Mouse (Mus musculus) telencephalon, adult 2 months (tissue): Measurements from ENCODE around the gene E2f7.

Experiments
- DNase-seq: peaks from one replicate; pipeline ENCODE4 v3.0.0-alpha.2; 2011; ENCODE audit warnings: low read depth, low spot score

The E2f7 gene

DNA sequence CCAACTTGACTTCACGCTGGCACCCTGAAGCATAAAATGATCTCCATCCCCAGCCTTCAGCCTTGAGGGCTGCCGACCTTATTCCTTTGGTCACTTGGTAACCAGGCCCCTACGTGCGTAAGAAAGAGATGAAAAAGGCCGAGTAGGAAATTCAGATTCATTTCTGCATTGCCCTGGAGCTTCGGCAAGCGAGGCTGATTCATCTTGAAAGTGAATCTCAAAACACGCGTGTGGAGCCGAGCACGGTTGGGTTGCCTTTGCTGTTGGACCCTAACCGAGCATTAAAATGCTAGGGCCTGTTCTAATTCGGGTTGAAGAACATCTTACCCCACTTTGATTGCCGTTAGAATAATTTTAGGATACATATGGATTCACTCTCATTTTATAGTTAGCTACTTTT, 28.6 kb downstream of the E2f7 start:
- no peak for DNase-seq

DNA sequence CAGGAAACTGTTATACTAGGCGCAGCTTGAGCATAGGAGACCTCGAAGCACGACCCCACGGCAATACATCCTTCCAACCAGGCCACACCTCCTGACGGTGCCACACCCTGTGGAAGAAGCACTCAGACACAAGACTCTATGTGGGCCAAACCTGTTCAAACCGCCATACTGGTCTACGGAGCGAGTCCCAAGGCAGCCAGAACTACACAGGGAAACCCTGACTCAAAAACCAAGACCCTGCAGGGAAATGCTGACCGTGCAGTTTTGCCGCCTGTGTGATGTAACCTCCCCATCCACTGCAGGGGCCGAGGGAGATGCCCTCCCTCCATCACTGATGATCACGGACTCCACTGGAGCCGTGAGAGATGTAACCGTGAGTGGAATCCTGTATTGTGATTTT, 36.5 kb downstream of the E2f7 start:
- no peak for DNase-seq

DNA sequence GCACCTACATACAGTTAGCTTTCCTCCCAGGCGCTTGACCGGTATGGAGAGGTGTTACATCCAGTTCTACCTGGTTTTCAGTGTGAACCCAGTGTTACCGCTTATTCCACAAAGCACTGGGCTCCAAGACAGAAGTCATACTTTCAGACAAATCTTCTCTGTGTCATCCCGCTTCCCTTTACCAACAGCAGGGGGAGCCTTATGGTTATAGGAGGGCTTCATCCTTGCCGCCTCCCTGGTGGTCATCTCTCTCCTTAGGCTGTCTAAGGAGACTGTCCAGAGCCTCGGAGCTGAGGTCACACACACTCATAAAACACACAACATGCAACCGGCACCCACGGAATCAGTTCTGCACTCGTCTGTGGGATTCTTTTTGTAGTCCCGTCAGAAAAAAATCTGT, 37.4 kb downstream of the E2f7 start:
- DNase-seq, result no peak

- no peak for DNase-seq
These were observed 43.0 kb downstream of the E2f7 start for GRCm38 (mm10) chr10:110788049-110788752.

DNA sequence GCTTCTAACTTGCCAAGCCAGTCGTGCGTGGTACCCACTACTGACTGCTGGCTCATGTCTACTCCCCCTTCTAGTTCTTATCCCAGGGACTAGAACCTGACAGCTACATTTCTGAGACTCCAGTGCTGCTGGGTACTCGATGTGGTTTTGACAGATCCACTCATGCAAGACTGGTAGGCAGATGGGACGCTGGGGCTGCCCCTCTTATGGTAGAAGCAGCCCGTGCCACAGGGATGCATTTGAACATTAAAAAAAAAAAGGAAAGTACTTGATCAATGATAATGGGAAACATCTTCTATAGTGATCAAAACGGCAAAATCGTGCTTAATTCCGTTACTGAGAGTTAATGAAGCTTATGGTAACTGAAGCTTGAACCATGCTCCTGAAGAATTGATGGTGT, 44.4 kb downstream of the E2f7 start:
- no peak for DNase-seq

DNA sequence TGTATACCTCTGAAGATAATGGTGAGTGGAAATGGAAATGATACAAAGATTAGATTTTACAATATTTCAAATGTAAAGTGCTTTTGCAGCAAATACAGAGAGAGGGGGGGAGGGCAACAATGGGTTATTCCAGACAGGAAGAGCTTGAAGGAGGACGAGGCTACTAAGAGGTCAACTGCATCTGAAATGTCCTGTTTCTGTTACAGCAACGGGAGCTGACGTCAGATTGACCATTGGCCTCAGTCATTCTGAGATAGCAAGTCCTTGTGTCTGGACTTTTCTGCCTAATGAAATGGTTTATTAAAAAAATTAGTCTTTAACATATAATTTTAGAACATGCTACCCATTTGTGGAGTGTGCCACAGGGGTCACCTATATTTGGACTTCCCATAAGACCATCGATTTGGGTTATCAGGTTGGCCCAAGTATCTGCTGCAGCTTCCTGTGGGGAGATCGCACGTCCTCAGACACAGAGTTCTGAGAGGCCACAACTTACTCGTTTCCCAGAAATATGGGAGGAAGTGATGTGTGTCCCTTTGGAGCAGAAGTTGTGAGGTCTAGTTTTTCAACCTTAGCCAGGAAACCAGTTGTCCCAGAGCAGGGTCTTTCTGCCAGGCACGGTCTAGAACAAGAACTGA, 48.0 kb downstream of the E2f7 start:
- no peak for DNase-seq

- DNase-seq, result no peak
These were observed 49.4 kb downstream of the E2f7 start for GRCm38 (mm10) chr10:110794564-110795205.

GRCm38 (mm10) chr10:110795206-110795796, 50.1 kb downstream of the E2f7 start:
- no peak for DNase-seq

- DNase-seq, result no peak
These were observed 56.1 kb downstream of the E2f7 start for GRCm38 (mm10) chr10:110801296-110801695.

GRCm38 (mm10) chr10:110804279-110805024, 59.2 kb downstream of the E2f7 start:
- no peak for DNase-seq

GRCm38 (mm10) chr10:110805025-110805740, 59.9 kb downstream of the E2f7 start:
- DNase-seq, result no peak

DNA sequence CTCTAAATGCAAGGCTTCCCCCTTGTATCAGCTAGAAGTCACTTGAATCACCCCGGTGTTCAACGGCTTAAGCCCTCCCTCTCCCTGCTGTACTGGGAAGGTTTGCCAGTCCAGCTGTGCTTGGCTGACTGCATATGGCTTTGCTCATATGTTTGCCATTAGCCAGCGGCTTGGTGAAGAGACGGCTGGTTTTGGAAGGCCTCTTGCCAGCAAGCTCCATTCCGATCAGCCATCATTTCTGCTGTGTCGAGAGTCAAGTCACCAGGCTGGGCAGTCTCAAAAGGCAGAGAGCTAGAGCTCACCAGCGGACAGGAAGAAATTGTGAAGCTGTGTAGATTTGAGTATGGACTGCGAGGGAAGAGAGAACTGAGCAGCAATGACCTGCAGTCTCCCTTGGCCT, 61.2 kb downstream of the E2f7 start:
- no peak for DNase-seq

GRCm38 (mm10) chr10:110810528-110810927, 65.3 kb downstream of the E2f7 start:
- DNase-seq, result no peak

DNA sequence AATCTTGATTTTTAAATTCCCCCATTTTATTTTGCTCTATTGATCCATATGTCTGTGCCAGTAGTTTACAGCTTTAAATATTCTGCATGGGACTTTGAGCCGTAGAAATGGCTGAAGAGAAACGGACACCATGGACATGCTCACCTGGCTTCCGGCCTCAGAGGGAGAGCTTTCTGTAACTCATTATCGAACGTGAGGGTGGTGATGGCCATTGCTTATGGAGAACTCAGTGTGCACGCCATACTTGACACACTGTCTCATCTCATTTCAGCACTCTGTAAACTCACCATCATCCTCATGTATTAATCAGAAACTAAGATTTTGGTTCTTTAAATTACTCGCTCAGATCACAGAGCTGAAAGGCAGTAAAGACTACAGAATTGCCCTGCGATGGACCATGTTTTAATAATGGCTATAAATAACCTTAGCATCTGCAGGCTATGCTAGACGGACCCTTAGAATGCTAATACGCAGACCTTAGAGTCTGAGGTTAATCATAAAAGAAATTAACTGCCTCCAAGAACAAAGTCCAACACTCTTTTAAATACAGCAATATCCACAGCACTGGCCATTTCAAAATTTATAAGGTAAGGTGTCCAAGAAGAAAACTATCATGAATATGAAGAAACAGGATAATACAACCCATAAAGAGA, 66.1 kb downstream of the E2f7 start:
- no peak for DNase-seq

DNA sequence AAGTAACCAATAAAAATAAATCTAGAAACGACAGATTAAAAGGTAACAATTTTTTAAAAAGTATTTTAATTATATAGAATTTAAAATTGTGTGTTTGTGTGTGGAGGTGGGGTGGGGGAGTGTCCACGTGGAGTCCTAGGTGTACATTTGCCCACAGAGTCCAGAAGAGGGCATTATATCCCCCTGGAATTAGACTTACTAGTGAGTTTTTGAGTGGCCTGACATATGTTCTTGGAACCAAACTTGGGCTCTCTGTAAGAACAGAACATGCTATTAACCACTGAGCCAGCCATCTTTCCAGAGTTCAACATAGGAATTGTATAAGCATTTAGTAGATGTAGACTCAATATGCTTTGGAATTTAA, 66.6 kb downstream of the E2f7 start:
- no peak for DNase-seq

DNA sequence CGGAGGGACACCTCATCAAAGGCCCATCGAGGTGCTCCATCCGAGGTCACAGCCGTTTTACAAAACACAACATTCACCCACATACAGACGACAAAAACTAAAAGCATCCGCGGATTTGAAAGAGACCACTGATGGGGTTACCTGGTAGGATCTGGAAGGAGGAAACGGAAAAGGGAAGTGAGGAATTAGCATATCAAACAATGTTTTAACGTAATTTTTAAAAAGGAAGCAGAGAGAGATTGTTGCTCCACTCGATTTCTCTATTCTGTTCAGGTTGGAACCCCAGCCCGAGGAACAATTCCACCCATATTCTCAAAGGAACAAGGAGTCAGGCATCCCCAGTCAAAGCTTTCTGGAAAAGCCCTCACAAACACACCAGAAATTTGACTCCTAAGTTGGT, 75.9 kb downstream of the E2f7 start:
- no peak for DNase-seq

GRCm38 (mm10) chr10:110821692-110822091, 76.5 kb downstream of the E2f7 start:
- no peak for DNase-seq

- no peak for DNase-seq
These were observed 87.1 kb downstream of the E2f7 start for GRCm38 (mm10) chr10:110832336-110832735.

DNA sequence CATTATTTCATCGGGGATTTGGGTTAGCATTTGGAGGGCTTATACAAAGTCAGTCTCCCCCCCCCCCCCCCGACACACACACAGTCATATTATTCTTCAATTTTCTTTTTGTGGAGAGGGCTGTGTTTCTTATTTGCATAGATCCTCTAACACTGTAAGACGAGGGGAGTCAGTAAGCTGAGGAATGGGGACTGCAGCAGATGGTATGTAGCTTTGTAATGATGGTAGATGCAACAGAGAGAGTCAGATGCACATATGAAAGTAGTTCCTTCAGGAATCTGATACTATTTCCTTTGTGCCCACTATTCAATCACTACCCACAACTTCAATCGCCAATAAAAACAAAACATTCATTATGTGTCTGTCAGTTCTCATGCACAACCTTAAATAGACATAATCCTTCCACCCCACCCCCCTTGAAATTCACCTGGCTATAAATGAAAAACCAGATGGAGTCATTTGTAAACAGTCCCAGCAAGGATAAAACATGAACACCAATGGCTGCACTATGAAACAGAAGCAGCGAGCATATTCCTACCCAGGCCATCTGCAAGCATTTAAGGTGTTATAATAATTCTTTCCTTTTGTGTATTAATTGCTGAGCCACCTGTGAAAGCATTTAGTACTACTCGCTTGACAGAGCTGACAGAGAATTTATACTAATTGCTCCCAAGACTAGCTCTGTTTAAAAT, 90.0 kb downstream of the E2f7 start:
- DNase-seq, result no peak
